ENCODE assay signal across 16 mouse cellular contexts in the genomic region with DNA sequence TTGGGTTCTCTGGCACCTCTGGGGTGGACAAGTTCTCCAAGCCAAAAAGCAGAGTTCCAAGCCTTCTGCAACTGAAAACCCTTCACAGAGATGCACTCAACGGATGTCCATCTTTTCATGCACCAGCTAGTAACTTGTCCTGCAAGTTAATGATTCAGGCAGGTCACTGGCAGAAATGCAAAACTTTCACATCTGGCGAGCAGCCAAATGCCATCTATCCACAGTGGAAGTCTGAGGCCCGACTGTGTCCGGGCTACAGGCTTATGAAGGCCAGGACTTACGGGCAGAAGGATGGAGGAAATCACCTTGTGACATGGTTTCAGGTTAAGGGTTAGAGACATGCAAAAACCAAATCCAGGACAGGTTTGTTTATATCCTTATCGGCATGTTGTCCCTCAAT.
DNase-seq lines count a peak whose midpoint lies in the region.
"Had no signal": no experiment of that assay in that cellular context is flagged by ENCODE, and none has a peak within 500 bp of the region (broad histone marks: within the 10 kb centered on the region; RNA-seq: fewer than 3 reads in every experiment).

No protein-coding gene starts in this region.

- peak; percentile 30 for DNase-seq in adrenal gland, postnatal 14 days
- DNase-seq in adrenal gland, postnatal 4 days (ENCODE audit: low spot score in 2 of 2) = no peak
- peak; percentile 36 for DNase-seq in left cerebral cortex, postnatal 4 days
- no peak for DNase-seq in left cerebral cortex, postnatal 14 days (ENCODE audit: low spot score in 2 of 2)
- DNase-seq in right cerebral cortex, postnatal 4 days = peak; percentile 23
- DNase-seq in right cerebral cortex, adult 2 months (ENCODE audit: low spot score in 2 of 2) = no peak
- peak; percentile 86 to 90 for DNase-seq in kidney, postnatal 36 days
- DNase-seq in layer of hippocampus, adult 9-10 months (ENCODE audit: low spot score) = no peak
- DNase-seq: cerebellum, adult 11 months; embryo, embryonic 11 days; gastrocnemius, postnatal 14 days; heart, adult 2 months; heart, postnatal 36 days; lung, postnatal 4 days; right cerebral cortex, postnatal 25 days; thymus, adult 18-20 months had no signal

- intact Hi-C loops in left cerebral cortex, postnatal 4 days (cut with DNase I) = loop anchor here (10.0 kb wide), 1 partner anchor 877 kb away; a partner anchor contains a TSS
- intact Hi-C loops in left cerebral cortex, postnatal 14 days (cut with DNase I) = loop anchor here (5.0 to 10.0 kb wide), 3 partner anchors 56 to 957 kb away; a partner anchor contains a TSS

Comparison
In these comparisons a context has a peak if more than half of its experiments do, and no peak if none do; other contexts are left out.
1. DNase-seq: peak in adrenal gland, postnatal 14 days (single experiment), left cerebral cortex, postnatal 4 days (single experiment), right cerebral cortex, postnatal 4 days (single experiment) and kidney, postnatal 36 days (2 of 2); none in adrenal gland, postnatal 4 days (0 of 2), left cerebral cortex, postnatal 14 days (0 of 2), right cerebral cortex, adult 2 months (0 of 2) and layer of hippocampus, adult 9-10 months (single experiment).